Mouse (Mus musculus) lung, postnatal 10 days (tissue): ENCODE measurements around the gene Mapk8.
A peak's percentile ranks its signal among the peaks of the same experiment; 100 is the strongest.

Experiments
- DNase-seq: peaks from one replicate; pipeline ENCODE4 v3.0.0; 2021

The Mapk8 gene

GRCm38 (mm10) chr14:33347738-33348137 lies 99.2 kb downstream of the Mapk8 start:
- DNase-seq: peak; percentile 67

GRCm38 (mm10) chr14:33346546-33346945 lies 100.4 kb downstream of the Mapk8 start:
- DNase-seq: peak; percentile 64

GRCm38 (mm10) chr14:33343131-33343725 lies 103.7 kb downstream of the Mapk8 start:
- DNase-seq: no peak

DNA sequence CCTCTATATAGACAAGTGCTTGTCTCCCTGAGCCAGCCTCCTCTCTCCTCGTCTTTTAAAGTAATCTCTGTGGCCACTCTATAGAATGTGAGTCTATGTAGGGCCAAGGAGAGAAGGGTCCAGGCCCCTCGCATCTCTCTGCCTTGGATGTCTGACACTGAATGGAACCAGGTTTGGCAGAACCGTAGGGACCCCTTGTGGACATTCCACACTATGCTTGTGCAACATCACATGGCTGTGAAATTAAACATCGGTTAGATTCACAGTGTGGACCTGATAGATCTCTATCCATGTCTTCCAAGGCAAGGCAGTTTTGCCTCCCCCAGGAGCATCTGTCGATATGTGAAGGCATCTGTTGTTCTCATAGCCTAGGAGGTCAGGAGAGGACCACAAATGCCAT lies 108.3 kb downstream of the Mapk8 start:
- DNase-seq: no peak

- DNase-seq: no peak
These were observed 111.2 kb downstream of the Mapk8 start for GRCm38 (mm10) chr14:33335733-33336132.

DNA sequence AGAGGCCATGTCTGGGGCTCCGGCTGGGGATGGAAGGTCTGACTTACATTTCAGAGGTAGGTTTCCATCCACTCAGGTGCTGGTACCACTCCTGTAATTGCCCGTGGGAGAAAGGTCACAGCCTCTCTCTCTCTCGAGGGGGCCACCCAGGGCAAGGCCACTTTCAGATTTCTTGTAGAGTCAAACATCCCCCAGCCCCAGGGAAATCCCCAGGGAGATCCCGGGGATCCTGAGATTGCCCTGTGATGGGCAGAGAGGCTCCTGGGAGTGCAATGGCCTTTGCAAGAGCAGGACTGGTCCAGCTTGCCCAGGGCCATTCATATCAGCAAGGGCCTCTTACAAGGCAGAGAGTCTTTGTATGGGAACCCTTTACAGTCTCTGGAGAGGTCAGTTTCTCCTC lies 112.6 kb downstream of the Mapk8 start:
- no peak for DNase-seq

DNA sequence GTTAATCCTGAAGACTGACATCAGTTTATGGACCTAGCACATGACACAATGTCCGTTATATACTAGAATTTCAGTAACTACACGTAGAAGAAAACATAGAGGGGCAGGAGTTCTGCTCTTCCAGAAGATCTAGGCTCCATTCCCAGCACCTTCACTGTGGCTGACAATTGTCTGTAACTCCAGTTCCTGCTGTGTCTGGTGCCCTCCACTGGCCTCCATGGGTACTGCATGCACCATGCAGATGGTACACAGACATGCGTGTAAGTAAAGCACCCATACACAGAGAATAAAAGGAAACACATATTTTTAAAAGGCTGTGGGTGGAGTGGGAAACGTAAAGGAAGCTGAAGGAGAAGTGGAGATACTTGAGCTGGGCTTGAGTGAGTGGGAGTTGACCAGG lies 113.1 kb downstream of the Mapk8 start:
- DNase-seq: no peak

- DNase-seq: no peak
These were observed 115.3 kb downstream of the Mapk8 start for GRCm38 (mm10) chr14:33331627-33332026.

DNA sequence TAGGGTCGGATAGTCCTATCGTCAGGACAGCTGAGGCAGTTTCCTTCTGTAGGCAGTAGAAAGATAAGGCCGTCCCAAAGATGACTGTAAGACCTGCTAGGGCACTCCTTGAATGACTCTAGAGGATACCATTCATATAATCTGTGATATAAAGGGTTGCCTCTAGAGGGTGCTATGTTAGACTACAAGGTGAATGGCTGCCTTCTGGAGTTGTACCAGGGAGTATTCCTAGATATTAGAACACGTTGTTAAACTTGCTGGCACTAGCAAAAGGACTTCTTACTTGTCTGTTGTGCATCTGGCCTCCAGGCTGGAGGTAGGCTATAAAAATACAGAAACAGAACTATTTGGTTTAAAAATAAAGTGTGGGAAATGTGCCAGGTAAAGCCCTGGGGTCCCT lies 116.0 kb downstream of the Mapk8 start:
- no peak for DNase-seq

GRCm38 (mm10) chr14:33329297-33329805 lies 117.6 kb downstream of the Mapk8 start:
- DNase-seq: no peak

DNA sequence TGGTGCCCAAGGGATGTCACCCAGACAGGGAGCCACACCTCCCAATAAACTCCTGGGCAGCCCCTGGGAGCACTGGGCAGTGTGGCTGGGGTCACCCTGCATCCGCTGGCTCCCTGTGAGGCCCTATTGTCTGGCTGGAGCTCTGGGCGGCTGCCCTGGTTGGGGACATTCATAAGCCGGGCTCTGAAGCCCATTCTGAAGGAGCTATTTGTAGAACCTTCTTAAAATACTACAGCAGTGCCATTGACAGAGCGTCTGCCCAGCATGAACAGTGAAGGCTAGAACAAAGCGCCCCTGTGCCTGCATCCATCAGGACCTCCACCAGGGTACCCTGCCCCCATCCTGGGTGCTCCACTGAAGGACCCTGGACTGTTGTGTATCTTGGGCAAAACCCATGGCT lies 118.6 kb downstream of the Mapk8 start:
- no peak for DNase-seq
